Mouse (Mus musculus): ENCODE measurements around the gene Dusp27.

Gene Dusp27

GRCm38 (mm10) chr1:166127719-166128118 is at the start of gene Dusp27:
Dusp27 (minus strand) TSS chr1:166127922.
- DNase-seq = no peak

GRCm38 (mm10) chr1:166173621-166174020 is 45.9 kb upstream of the Dusp27 start:
- peak; percentile 0 for DNase-seq

- DNase-seq = no peak
Observed at GRCm38 (mm10) chr1:166172992-166173391, 45.3 kb upstream of the Dusp27 start.

- no peak for DNase-seq
Observed at GRCm38 (mm10) chr1:166170852-166171251, 43.1 kb upstream of the Dusp27 start.

DNA sequence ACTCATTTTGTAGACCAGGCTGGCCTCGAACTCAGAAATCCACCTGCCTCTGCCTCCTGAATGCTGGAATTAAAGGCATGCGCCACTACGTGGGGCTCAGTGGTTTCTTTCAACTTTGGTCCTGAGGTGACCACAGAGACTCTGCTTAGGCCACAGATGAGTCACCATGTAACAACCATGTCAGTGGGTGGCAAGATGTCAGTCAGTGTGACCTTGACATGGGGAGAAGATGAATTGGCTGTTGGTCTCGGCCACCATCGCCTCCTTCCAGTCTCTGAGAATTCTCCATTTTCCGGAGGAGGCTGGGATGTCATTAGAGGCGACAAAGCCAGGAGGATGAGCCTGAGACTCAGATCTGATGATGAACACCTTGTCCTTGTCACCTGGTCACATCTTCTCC is 42.0 kb upstream of the Dusp27 start:
- DNase-seq = no peak

DNA sequence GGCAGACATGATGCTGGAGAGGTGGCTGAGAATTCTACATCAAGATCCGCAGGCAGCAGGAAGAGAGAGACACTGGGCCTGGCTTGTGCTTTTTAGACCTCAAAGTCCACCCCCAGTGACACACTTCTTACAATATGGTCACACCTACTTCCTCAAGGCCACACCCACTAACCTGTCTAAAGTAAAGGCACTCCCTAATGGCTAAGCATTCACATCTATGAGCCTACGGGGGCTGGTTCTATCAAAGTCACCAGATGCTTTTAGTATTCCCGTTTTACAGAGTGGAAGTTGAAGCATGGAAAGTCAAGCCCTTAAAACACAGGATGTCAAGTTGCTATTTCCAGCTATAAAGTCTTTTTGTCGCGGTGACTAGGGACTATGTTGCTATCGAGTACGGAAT is 40.3 kb upstream of the Dusp27 start:
- no peak for DNase-seq

DNA sequence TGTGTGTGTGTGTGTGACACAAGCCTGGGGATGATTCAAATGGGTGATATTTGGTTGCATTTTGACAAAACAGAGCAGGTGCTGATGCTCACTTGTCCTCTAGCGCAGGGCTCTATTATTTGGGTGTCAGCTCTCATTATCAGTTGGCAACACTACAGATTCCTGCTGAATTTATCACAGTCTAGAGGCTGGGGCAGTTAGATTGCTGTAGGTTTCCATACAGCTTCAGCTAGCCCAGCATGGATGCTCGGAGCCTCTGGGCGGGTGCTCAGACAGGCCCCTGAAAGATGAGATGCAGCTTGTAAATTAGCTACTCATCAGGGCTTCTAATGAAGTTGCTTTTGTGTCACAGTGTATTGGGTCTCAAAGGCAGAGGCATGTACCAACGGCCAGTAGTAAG is 39.7 kb upstream of the Dusp27 start:
- no peak for DNase-seq

DNA sequence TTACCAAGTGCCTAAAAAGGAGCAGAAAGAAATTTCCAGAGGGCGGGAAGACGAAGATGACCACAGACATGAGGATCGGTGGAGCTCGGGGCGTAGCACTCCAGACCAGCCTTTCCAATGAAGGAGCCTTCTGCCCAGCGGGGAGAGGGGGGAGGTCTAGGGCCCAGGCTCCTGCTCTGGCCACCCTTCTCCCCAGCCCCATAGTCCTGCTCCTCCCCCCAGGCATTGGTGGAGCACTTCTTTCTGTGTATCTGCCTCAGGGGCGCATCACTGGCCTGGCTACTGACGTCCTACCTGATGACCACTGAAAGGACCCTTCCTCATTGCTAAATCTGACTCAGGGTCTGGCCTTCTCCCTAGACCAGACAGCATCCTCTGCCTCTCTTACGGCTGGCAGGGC is 37.4 kb upstream of the Dusp27 start:
- DNase-seq = no peak

DNA sequence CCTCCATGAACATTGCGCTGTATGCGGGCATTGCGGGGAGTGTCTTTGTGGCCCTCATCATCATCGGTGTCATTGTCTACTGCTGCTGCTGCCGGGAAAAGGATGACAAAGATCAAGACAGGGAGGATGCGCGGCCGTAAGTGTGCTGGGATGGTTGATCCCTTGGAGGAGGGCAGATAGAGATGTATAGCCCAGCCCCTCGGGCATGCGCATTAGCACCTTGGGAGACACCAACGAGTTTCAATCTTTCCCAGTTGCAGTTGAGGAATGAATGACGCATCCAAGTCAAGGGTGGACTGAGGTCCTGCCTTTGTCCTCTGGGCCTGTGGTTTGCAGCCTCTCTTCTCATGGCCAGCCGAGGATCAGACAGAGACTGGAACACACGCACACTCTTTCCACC is 36.9 kb upstream of the Dusp27 start:
- DNase-seq = no peak

- peak; percentile 85 for DNase-seq
Observed at GRCm38 (mm10) chr1:166160569-166161445, 33.1 kb upstream of the Dusp27 start.

- DNase-seq = no peak
Observed at GRCm38 (mm10) chr1:166160111-166160510, 32.4 kb upstream of the Dusp27 start.

DNA sequence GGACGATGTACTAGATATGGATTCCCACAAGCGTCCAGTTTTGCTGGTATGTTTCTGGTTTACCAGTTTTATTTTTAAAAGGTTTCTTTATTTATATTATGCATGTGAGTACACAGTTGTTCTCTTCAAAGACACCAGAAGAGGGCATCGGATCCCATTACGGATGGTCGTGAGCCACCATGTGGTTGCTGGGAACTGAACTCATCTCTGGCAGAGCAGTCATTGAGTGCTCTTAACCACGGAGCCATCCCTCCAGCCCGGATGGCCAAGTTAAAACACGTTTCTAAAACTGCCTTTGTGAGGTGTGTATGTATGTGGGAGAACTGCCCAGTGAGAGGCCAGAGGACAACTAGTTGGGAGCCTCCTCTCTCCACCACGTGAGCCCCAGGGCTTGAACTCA is 30.9 kb upstream of the Dusp27 start:
- DNase-seq = no peak

GRCm38 (mm10) chr1:166157712-166158111 is 30.0 kb upstream of the Dusp27 start:
- DNase-seq = no peak

- no peak for DNase-seq
Observed at GRCm38 (mm10) chr1:166155113-166155494, 27.4 kb upstream of the Dusp27 start.

GRCm38 (mm10) chr1:166154162-166155112 is 26.7 kb upstream of the Dusp27 start:
- DNase-seq = peak; percentile 86

GRCm38 (mm10) chr1:166153351-166154120 is 25.8 kb upstream of the Dusp27 start:
- DNase-seq = peak; percentile 95

GRCm38 (mm10) chr1:166152034-166152433 is 24.3 kb upstream of the Dusp27 start:
- DNase-seq = no peak

- DNase-seq = no peak
Observed at GRCm38 (mm10) chr1:166151341-166151740, 23.6 kb upstream of the Dusp27 start.

DNA sequence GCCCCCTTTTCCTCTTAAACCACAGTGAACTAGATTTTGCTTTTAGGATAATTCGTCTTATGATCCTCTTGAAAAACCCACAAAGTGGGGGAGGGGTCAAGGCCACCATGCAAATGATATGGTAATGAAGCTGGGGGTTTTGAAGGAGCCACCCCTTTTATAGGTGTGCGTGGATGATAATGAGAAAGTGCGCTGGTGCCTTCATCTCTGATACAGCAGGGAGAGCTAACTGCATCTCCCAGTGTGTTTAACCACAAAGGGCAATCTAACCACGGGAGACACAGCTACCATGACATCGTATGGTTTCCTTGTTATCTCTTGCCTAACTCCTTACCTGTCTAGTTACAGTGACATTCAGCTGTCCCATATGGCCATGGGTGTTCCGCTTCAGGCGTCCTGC is 22.3 kb upstream of the Dusp27 start:
- no peak for DNase-seq

DNA sequence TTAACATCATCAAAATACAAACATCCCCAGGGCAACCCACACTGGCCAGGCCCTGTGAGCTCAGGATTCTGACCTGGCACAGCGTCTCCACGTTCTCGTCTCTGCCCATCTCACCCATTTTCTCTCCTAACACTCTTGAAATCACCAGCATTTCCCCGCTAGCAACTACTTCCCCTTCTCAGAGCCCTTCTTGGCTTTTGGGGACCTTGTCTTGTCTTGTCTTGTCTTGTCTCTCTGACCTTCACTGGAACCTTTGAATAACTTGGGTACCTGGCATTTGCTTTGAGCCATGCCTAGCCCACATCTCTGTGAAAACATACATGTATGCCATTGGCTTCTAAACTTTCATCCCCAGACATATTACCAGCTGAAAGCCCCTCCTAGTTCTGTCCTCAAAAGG is 21.7 kb upstream of the Dusp27 start:
- DNase-seq = no peak

GRCm38 (mm10) chr1:166147657-166148056 is 19.9 kb upstream of the Dusp27 start:
- DNase-seq = no peak

DNA sequence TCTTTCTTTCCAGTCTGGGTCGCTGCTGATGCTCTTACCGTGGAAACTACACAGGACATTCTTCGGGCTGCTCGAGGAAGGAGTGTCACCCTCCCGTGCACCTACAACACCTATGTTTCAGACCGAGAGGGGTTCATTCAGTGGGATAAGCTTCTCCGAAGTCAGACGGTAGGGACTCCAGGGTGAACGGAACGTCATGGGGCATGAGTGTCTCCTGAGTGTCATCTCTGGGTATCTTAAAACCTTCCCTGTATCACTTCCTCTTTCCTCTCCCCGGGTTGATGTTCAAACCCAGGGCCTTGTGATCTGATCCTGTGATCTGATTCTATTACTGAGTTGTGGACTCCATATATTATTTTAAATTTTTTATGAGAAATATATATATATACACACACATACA is 18.9 kb upstream of the Dusp27 start:
- DNase-seq = no peak

DNA sequence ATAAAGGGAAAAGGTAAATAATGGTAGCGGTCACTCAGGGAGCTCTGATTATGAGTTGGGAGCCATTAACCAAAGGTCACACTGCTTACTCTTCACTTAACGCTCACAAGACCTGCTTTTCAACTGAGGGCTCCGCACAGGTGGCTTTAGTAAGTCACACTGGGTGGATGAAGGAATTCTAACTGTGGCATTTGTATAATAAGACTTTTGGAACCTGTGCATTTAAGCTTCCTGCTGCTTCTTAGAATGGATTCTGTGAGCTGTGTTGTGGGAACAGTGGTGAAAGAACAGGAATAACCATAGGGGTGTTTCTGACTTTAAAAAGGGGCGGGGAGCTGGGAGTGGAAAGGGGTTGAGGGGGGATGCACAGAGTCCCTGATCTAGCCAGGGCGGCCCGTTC is 14.6 kb upstream of the Dusp27 start:
- DNase-seq = no peak

Data from kidney, postnatal 10 days (tissue).